Mouse (Mus musculus) MEL (cell line): ENCODE results near the gene Tmub1.

Experiments
- CTCF ChIP-seq, 3 experiments: IDR thresholded peaks in 2 of 3; conservative IDR thresholded peaks in 1 of 3; 2 replicates each; pipeline ENCODE4 v1.5.1; 2011 to 2012; ENCODE audit warnings: low read length in 3 of 3, low read depth in 2 of 3, mild to moderate bottlenecking in 2 of 3, improper control_type of control experiment in 1 of 3, inconsistent platforms in 1 of 3, mixed read lengths in 1 of 3, moderate library complexity in 1 of 3; ENCODE audit not compliant: control insufficient read depth in 1 of 3, insufficient read depth in 1 of 3, poor library complexity in 1 of 3, severe bottlenecking in 1 of 3
- EP300 ChIP-seq, 2 experiments: IDR thresholded peaks; 2 replicates each; pipeline ENCODE4 v1.6.1; 2011; ENCODE audit warnings: improper control_type of control experiment in 2 of 2, low read length in 2 of 2, low read depth in 1 of 2, mild to moderate bottlenecking in 1 of 2
- KAT2A ChIP-seq: conservative IDR thresholded peaks from 2 replicates; pipeline ENCODE4 v1.6.1; 2012; ENCODE audit warnings: low read depth, low read length, improper control_type of control experiment, inconsistent platforms
- MXI1 ChIP-seq: IDR thresholded peaks from 2 replicates; pipeline ENCODE4 v1.6.1; 2011; ENCODE audit warnings: mild to moderate bottlenecking, low read depth, low read length, improper control_type of control experiment
- USF2 ChIP-seq, 2 experiments: IDR thresholded peaks; 2 replicates each; pipeline ENCODE4 v1.6.1; 2011 to 2012; ENCODE audit warnings: improper control_type of control experiment in 2 of 2, low read length in 2 of 2, borderline replicate concordance in 1 of 2, inconsistent platforms in 1 of 2, low read depth in 1 of 2, mild to moderate bottlenecking in 1 of 2; ENCODE audit not compliant: insufficient read depth in 1 of 2

DNA sequence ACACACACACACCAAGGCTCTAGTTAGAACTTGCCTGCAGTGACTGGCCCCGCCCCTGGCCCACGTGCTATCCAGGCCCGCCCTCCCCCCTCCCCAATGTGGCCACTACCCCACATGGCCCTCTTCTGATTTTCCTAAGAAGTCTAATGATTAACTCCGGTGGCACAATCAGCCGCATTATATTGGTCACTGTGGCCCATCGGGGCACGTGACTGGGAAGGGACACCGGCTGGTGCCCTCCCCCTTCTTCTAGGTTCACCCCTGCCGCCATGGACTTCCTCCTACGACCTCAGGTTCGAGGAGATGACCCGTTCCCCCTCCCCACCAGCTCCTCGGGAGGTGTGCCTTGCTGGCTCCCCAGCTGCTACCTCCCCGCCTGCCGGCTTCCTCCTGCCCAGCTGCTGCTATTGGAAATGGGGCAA is 19.7 kb downstream of the Tmub1 start:
- no peak for TF ChIP-seq MXI1
- no peak for TF ChIP-seq CTCF (IDR thresholded peaks at IDR 0.05 in 2 of 3, conservative IDR thresholded peaks at IDR 0.05 in 1 of 3; ENCODE audit: control insufficient read depth in 1 of 3, insufficient read depth in 1 of 3, low read depth in 2 of 3, low read length in 3 of 3, poor library complexity in 1 of 3, severe bottlenecking in 1 of 3)
- TF ChIP-seq KAT2A: no peak
- no peak for TF ChIP-seq USF2 (IDR thresholded peaks at IDR 0.05; ENCODE audit: borderline replicate concordance in 1 of 2, insufficient read depth in 1 of 2, low read depth in 1 of 2, low read length in 2 of 2)
- no peak for TF ChIP-seq EP300 (IDR thresholded peaks at IDR 0.05; ENCODE audit: low read depth in 1 of 2, low read length in 2 of 2)
